Mouse (Mus musculus) frontal cortex, postnatal 25 days (tissue): ENCODE data around the gene Elovl2.
"Not testable (repeated sequence)": the region's sequence is repeated elsewhere in the genome, so short reads cannot be mapped to it uniquely, and the experiment has no call there.

ENCODE experiments used
- DNase-seq, 2 experiments: peaks; one replicate each; pipeline ENCODE4 v3.0.0; 2022; ENCODE audit warnings: low spot score in 2 of 2

Gene Elovl2

GRCm38 (mm10) chr13:41235181-41235580, 15.0 kb upstream of the Elovl2 start:
- no peak for DNase-seq

- no peak for DNase-seq
These were observed 13.0 kb upstream of the Elovl2 start for GRCm38 (mm10) chr13:41233241-41233640.

GRCm38 (mm10) chr13:41232209-41232608, 12.0 kb upstream of the Elovl2 start:
- no peak for DNase-seq

DNA sequence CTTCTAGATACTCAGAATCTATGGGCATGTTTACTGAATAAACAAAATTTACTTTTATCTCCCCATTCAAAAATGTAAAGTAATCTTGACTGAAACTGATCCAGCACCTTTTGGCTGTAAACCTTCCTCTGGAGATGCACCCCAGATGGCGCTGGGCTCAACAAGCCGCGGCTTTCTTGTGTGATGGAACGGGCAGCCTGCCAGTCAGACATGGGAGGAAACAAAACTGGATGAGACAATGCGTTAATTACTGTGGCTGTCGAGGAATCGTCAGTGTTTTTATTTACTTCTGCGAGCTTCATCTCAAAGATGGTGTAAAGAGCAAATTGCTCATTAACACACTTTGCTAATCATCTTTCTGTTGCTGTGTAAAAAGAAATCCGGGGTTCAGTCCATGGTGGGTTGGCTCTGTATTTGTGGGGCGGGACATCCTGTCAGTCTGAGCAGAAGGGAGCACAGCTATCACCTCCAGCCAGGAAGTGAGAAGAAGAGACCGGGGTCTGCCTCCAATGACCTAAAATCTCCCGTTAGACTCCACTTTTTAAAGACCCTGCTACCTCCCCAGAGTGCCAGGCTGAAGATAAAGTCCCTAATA, 11.3 kb upstream of the Elovl2 start:
- DNase-seq: no peak

DNA sequence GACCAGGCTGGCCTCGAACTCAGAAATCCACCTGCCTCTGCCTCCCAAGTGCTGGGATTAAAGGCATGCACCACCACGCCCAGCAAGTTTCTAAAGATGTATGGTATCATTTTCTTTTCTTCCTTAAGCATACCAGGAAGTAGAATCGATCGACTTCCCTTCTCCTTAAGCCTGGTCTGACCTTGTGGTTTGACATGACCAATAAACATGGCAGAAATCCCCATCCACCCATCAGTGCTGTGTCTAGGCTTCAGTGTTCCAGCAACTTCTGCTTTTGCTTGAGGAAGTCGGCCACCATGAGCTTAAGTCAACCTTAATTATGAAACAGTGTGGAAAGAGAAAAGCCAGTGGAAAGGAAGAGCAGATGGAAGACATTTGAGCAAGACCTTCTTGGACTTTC, 10.1 kb upstream of the Elovl2 start:
- no peak for DNase-seq

DNA sequence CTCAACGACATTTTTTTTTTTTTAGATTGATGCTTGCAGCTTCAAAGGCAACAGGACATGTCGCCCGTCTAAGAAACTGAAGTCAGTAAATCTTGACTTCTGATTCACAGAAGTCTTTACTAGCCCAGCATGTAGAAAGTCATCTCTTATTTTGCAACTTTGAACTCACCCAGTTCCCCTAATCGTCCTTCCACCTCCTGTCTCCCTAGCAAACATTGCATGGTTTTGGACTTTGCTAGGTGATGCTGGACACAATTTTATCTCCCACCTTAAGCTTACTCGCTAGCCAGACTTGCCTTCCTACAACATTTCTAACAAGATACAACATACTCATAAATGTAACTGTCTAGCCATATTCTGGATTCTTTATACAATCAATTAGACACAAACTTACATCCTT, 7.9 kb upstream of the Elovl2 start:
- no peak for DNase-seq

GRCm38 (mm10) chr13:41226513-41226912, 6.3 kb upstream of the Elovl2 start:
- DNase-seq: no peak

DNA sequence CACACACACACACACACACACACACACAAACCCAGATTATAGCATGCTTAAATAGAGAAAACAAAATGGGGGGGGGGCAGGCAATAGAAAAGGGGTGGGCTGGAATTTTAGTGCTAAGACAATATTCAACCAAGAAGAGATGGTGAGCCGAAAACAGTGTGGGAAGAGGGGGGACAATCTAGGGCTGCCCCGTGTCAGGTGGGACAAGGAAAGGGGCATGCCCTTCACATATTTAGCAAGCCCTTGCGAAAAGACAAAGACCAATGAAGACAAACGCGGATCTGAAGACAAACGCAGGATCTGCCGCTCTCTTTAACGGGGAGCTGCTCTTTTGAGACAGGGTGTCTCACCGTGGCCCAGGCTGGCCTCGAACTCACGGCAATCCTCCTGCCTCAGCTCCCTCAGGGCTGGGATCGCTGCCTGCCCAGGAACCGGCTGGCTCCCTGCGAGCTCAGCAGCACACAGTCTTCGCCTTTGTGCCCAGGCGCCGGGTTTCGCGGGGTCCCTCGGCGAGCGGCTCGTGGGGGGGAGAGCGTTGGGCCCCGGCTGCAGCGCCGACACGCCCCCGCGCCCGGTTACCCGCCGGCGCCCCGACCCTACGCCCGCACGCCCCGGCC, 410 bp downstream of the Elovl2 start:
- DNase-seq: peak in 1 of 2 experiments; percentile 21

DNA sequence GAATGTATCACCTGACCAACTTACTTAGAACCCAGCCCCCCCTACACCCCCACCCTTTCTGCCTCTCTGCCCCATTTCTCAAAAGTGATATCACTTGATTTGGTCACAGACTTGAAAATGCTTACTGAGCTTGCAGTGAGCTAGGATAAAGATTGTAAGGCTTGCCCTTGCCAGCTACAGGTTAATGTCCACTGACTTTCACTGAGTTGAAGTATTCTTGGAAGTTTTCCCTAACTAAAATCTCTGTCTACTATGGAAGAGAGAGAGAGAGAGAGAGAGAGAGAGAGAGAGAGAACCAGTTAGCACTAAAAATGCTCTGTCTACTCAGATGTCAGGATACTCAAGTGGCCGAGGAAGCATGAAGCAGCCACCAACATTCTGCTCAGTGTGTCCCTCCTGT, 1.1 kb downstream of the Elovl2 start:
- DNase-seq: no peak

- no peak for DNase-seq
These were observed 4.0 kb downstream of the Elovl2 start for GRCm38 (mm10) chr13:41216236-41216635.

- DNase-seq: no peak
These were observed 4.5 kb downstream of the Elovl2 start for GRCm38 (mm10) chr13:41215669-41216068.

- DNase-seq: no peak
These were observed 7.5 kb downstream of the Elovl2 start for GRCm38 (mm10) chr13:41212558-41213322.

GRCm38 (mm10) chr13:41211276-41211675, 8.9 kb downstream of the Elovl2 start:
- no peak for DNase-seq

- peak in 1 of 2 experiments; percentile 11 for DNase-seq
These were observed 14.0 kb downstream of the Elovl2 start for GRCm38 (mm10) chr13:41206241-41206640.

DNA sequence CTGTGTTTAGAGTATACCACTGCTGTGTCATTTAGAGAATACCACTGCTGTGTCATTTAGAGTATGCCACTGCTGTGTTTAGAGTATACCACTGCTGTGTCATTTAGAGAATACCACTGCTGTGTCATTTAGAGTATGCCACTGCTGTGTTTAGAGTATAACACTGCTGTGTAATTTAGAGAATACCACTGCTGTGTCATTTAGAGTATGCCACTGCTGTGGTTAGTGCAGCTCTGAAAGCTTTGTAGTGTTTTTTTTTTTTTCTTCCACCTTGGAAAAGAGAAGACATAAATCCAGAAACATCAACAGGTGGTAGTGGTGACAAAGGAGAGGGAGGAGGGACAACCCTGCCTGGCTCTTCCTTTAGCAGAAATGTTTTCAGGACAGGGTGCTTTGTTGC, 14.6 kb downstream of the Elovl2 start:
- not testable (repeated sequence) for DNase-seq

GRCm38 (mm10) chr13:41203691-41204090, 16.5 kb downstream of the Elovl2 start:
- DNase-seq: no peak

GRCm38 (mm10) chr13:41203289-41203688, 16.9 kb downstream of the Elovl2 start:
- DNase-seq: no peak

DNA sequence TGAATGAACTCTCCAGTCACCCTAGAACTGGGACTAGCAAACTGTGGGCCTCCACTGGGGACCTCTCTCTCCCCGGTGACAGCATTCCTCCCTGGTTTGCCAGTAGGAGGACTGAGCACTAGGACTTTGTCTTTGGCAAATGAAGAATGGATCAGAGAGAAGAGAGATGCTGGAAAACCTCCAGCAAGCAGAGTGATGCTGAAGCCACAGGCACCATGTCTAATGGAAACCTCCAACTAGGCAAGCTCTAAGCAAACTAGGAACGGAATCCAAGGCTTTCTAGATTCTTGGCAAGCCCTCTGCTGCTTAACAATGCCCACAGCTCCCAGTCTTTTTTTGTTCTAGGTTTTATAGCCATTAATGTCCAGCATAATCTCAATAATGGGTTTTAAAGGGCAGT, 19.3 kb downstream of the Elovl2 start:
- no peak for DNase-seq

DNA sequence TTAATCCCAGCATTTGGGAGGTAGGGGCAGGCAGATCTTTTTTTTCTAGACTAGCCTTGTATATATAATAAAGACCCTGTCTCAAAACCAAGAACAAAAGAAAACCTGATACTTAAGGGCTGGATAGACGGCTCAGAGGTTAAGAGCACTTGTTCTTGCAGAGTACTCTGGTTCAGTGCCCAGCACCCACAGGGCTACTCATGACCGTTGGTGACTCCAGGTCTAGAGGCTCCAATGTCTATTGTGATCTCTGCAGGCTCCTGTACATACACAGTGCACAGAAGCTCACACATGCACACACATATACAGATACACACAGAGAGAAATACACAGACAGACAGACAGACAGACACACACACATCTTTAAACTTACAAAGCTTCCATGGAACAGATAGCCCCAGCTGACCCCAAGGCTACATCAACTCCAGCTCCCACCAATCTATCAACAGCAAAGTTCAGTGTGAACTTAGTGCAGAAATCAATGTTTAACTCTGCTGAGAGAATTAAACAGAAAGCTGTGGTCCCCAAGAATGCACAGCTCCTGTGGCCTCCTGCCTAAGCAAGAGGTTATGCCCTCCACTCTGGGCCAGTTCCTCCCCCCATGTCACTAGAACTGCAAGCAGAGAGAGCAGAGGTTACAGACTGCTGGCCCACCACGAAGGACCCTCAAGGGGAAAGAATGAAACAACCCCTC, 24.4 kb downstream of the Elovl2 start:
- no peak for DNase-seq

DNA sequence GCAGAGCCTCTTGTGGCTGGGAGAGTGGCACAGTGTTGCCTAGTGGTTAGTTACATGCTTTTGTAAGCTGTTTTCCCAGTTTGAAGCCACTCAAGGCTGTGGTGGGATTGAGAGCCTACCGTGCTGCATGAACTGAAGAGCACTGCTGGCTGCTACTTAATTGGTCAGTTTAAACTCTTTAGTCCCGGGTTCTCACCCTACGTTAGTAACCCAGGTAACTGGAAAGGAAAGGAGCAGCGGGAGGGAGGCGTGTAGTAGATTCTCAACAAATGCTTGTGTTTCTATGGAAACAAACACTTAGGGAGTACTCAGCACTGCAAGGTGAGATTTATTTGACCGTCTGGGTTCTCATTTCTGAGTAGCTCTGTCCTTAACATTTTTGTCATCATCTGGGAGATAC, 32.3 kb downstream of the Elovl2 start:
- no peak for DNase-seq

GRCm38 (mm10) chr13:41158426-41158825, 61.8 kb downstream of the Elovl2 start:
- DNase-seq: no peak

- DNase-seq: no peak
These were observed 67.1 kb downstream of the Elovl2 start for GRCm38 (mm10) chr13:41153146-41153545.
